Mouse (Mus musculus) C2C12 (cell line): ENCODE measurements around the gene Gimap4. TPM values are rescaled to one million over a fixed set of nuclear protein-coding genes. Genes with fewer than 3 reads are reported as not detected.

Source experiments
- H3K27me3 ChIP-seq: one replicate; pipeline ENCODE4 v1.6.1; 2011; ENCODE audit not compliant: control insufficient read depth, insufficient read depth, insufficient read length
- H3K36me3 ChIP-seq: one replicate; pipeline ENCODE4 v1.6.1; 2011; ENCODE audit not compliant: control insufficient read depth, insufficient read depth
- H3K4me3 ChIP-seq: one replicate; pipeline ENCODE4 v1.5.1; 2011; ENCODE audit warnings: mild to moderate bottlenecking, control low read depth; ENCODE audit not compliant: poor library complexity, insufficient read depth, severe bottlenecking
- H3K79me2 ChIP-seq: one replicate; pipeline ENCODE4 v1.6.1; 2011; ENCODE audit not compliant: control insufficient read depth, insufficient read depth
- H3K79me3 ChIP-seq: one replicate; pipeline ENCODE4 v1.6.1; 2011; ENCODE audit warnings: low read depth, control low read depth
- H3ac ChIP-seq: one replicate; pipeline ENCODE3; 2011; ENCODE audit warnings: low read depth; ENCODE audit not compliant: control insufficient read depth, insufficient read length
- CEBPB ChIP-seq: IDR thresholded peaks from one replicate; pipeline ENCODE4 v1.6.1; 2011; ENCODE audit warnings: low read depth, mild to moderate bottlenecking, control low read depth, moderate library complexity
- CTCF ChIP-seq: IDR thresholded peaks from one replicate; pipeline ENCODE4 v1.5.1; 2011; ENCODE audit not compliant: control insufficient read depth, insufficient read depth, insufficient read length
- FOSL1 ChIP-seq: IDR thresholded peaks from one replicate; pipeline ENCODE4 v1.8.0; 2011; ENCODE audit warnings: mild to moderate bottlenecking, low read length; ENCODE audit not compliant: poor library complexity, insufficient read depth, severe bottlenecking
- MAX ChIP-seq: IDR thresholded peaks from one replicate; pipeline ENCODE4 v1.6.1; 2011; ENCODE audit warnings: mild to moderate bottlenecking, control low read depth
- MYOD1 ChIP-seq: IDR thresholded peaks from one replicate; pipeline ENCODE4 v1.6.1; 2011; ENCODE audit warnings: low read depth; ENCODE audit not compliant: control insufficient read depth, insufficient read length
- MYOG ChIP-seq: IDR thresholded peaks from one replicate; pipeline ENCODE4 v1.6.1; 2011; ENCODE audit not compliant: control insufficient read depth, insufficient read length; ENCODE audit errors: extremely low read depth
- USF1 ChIP-seq: IDR thresholded peaks from one replicate; pipeline ENCODE4 v1.6.1; 2011; ENCODE audit warnings: low read depth, mild to moderate bottlenecking, control low read depth, moderate library complexity
- polyA plus RNA-seq: library from polyadenylated mRNA; unstranded; fragments of >200 nt; fragmentation: generic; extraction: Trizol; gene quantifications from one replicate; pipeline ENCODE4 v1.2.1, GENCODE M21; 2012; ENCODE audit warnings: missing spikeins

The Gimap4 gene
- polyA plus RNA-seq, 1 experiment: 0.04 TPM

DNA sequence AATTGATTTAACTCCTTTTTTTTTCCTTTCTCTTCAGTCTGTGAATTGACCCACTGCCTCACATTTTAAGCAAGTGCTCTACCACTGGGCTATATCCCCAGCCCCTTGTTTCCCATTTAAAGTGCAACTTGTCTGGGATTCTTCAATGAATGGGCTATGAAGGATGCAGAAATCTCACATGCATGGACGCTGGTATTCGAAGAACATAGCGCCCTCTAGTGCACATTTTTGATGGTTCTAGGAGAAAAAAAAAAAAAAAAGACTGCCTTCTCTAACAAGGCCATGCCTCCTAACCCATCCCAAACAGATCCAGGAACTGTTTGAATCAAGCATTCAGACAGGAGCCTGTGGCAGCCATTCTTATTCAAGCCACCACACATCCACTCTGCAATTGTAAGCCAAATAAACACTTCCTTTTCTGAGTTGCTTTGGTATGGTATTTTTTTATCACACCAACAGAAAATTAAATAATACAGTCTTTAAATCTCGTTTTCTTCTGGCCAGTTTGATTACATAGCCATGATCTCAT lies 41.5 kb upstream of the Gimap4 start:
- Histone ChIP-seq H3K27me3 (peaks cover 7% of the 10 kb centered on the region), H3ac (no peak overlapping the region), H3K79me3 (peaks cover 1% of the 10 kb centered on the region), H3K79me2 (no peaks in the 10 kb centered on the region), H3K36me3 (no peaks in the 10 kb centered on the region), H3K4me3 (no peak overlapping the region)
- TF ChIP-seq USF1: no peak
- peak; percentile 9 for TF ChIP-seq CTCF

GRCm38 (mm10) chr6:48645660-48646308 lies 38.6 kb upstream of the Gimap4 start:
- no peaks in the 10 kb centered on the region for H3K79me2 ChIP-seq
- H3ac ChIP-seq: no peak overlapping the region
- TF ChIP-seq CTCF: peak; percentile 24
- no peak for TF ChIP-seq MYOG

DNA sequence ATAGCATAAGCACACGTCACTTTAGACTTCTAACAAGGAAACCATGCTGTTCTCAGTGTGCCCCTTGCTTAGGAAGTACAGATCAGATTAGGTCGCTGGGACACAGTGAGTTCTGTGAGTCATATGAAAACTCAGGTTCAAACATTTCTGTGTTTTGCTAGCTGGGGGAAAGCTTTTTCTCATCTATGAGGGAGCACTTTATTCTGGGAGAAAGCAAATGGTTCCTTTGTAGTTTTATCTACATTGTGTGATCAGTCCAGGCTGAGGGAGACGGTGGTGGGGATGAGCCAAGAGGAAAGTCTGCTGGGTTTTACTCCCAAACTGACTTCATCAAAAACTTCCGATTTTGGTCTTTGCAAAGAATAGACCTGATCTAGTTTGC lies 38.0 kb upstream of the Gimap4 start:
- no peak overlapping the region for H3K4me3 ChIP-seq
- peaks cover 1% of the 10 kb centered on the region for H3K79me3 ChIP-seq
- peaks cover 7% of the 10 kb centered on the region for H3K27me3 ChIP-seq
- no peak overlapping the region for H3ac ChIP-seq
- no peaks in the 10 kb centered on the region for H3K79me2 ChIP-seq
- TF ChIP-seq CTCF (no peak), MYOD1 (no peak), MYOG (no peak), FOSL1 (no peak)
- H3K36me3 ChIP-seq: no peaks in the 10 kb centered on the region

More at GRCm38 (mm10) chr6:48645660-48646308, 38.6 kb upstream of the Gimap4 start:
- H3K4me3 ChIP-seq: no peak overlapping the region
- no peaks in the 10 kb centered on the region for H3K36me3 ChIP-seq
- H3K27me3 ChIP-seq: peaks cover 7% of the 10 kb centered on the region
- H3K79me3 ChIP-seq: peaks cover 1% of the 10 kb centered on the region

- Histone ChIP-seq H3K27me3 (peaks cover 6% of the 10 kb centered on the region), H3K36me3 (no peaks in the 10 kb centered on the region), H3K79me2 (no peaks in the 10 kb centered on the region), H3ac (no peak within 1 kb of the TSS), H3K4me3 (no peak within 1 kb of the TSS), H3K79me3 (peaks cover under 1% of the 10 kb centered on the region)
- TF ChIP-seq MYOG (no peak), MYOD1 (no peak), CTCF (no peak), USF1 (no peak), MAX (no peak), FOSL1 (no peak), CEBPB (no peak)
Measured at GRCm38 (mm10) chr6:48646995-48647394, 37.4 kb upstream of the Gimap4 start, which contains the start of gene Gimap8. Gene Gimap8, plus strand, starts transcription at chr6:48647234.

GRCm38 (mm10) chr6:48647611-48648010 lies 36.7 kb upstream of the Gimap4 start:
- no peaks in the 10 kb centered on the region for H3K79me2 ChIP-seq
- H3K27me3 ChIP-seq: peaks cover 3% of the 10 kb centered on the region
- H3ac ChIP-seq: no peak overlapping the region
- TF ChIP-seq USF1 (no peak), MYOG (no peak), FOSL1 (no peak), CTCF (no peak), CEBPB (no peak), MYOD1 (no peak), MAX (no peak)
- H3K79me3 ChIP-seq: no peaks in the 10 kb centered on the region
- H3K4me3 ChIP-seq: no peak overlapping the region
- no peaks in the 10 kb centered on the region for H3K36me3 ChIP-seq

DNA sequence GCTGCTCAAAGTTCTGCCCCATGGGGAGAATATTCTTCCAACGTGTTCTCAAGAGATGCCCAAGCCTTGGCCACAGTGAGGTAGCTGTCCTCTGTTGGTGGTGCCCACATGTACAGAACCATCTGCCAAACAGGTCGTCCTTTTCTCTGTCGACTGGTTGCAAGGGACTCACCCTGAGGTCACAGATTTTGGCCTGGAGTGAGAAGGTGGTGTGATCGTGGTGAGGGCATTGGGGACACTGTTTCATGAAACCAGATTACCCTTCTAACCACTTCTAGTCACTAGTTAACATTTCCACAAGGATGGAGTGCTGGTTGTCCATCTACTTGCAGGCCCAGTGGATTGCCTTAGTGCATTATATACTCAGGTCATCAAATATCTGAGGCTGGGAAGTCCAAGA lies 35.6 kb upstream of the Gimap4 start:
- no peak overlapping the region for H3K4me3 ChIP-seq
- no peaks in the 10 kb centered on the region for H3K36me3 ChIP-seq
- peaks cover 3% of the 10 kb centered on the region for H3K27me3 ChIP-seq
- TF ChIP-seq CTCF: no peak
- TF ChIP-seq MYOD1: no peak
- TF ChIP-seq FOSL1: no peak
- no peak for TF ChIP-seq USF1
- no peak for TF ChIP-seq MYOG
- no peak for TF ChIP-seq CEBPB
- no peak for TF ChIP-seq MAX
- H3K79me2 ChIP-seq: no peaks in the 10 kb centered on the region
- no peaks in the 10 kb centered on the region for H3K79me3 ChIP-seq
- H3ac ChIP-seq: no peak overlapping the region
